Mouse (Mus musculus): ENCODE measurements around the gene Chl1. TPM values are rescaled to one million over a fixed set of nuclear protein-coding genes. Genes with fewer than 3 reads are reported as not detected.
A peak's percentile ranks its signal among the peaks of the same experiment; 100 is the strongest.

Chl1 gene
- polyA plus RNA-seq, 1 experiment = 51.9 TPM

- Histone ChIP-seq H3K4me1 (ENCODE audit: control insufficient read depth, insufficient read depth, low read length) (no peaks in the 10 kb centered on the region; the same call in 1 of the 2 replicates), H3K4me3 (replicated peaks; ENCODE audit: insufficient read depth, low read depth, low read length) (no peak overlapping the region), H3K27ac (ENCODE audit: insufficient read depth, low read length) (no peak overlapping the region), H3K27me3 (ENCODE audit: control insufficient read depth, insufficient read depth, low read length) (no peaks in the 10 kb centered on the region)
- 55% methylated on average over 4 of the region's 4 CpGs for WGBS
- DNase-seq = no peak
- TF ChIP-seq POLR2A (IDR thresholded peaks at IDR 0.05; ENCODE audit: borderline replicate concordance, insufficient read depth, low read length) = no peak
- no peak for TF ChIP-seq CTCF (IDR thresholded peaks at IDR 0.05; ENCODE audit: borderline replicate concordance, insufficient read depth, low read depth, low read length)
Observed at GRCm38 (mm10) chr6:103620880-103621279, 110.5 kb downstream of the Chl1 start.

GRCm38 (mm10) chr6:103622117-103622713 is 111.8 kb downstream of the Chl1 start:
- no peak for TF ChIP-seq CTCF (IDR thresholded peaks at IDR 0.05; ENCODE audit: borderline replicate concordance, insufficient read depth, low read depth, low read length)
- no peak for TF ChIP-seq POLR2A (IDR thresholded peaks at IDR 0.05; ENCODE audit: borderline replicate concordance, insufficient read depth, low read length)
- H3K4me3 ChIP-seq (replicated peaks; ENCODE audit: insufficient read depth, low read depth, low read length) = no peak overlapping the region
- 26% methylated on average over 3 of the region's 3 CpGs for WGBS
- H3K4me1 ChIP-seq (ENCODE audit: control insufficient read depth, insufficient read depth, low read length) = no peaks in the 10 kb centered on the region; the same call in 1 of the 2 replicates
- no peaks in the 10 kb centered on the region for H3K27me3 ChIP-seq (ENCODE audit: control insufficient read depth, insufficient read depth, low read length)
- no peak for DNase-seq
- no peak overlapping the region for H3K27ac ChIP-seq (ENCODE audit: insufficient read depth, low read length)

- H3K27ac ChIP-seq (ENCODE audit: insufficient read depth, low read length) = no peak overlapping the region
- TF ChIP-seq CTCF (IDR thresholded peaks at IDR 0.05; ENCODE audit: borderline replicate concordance, insufficient read depth, low read depth, low read length) = no peak
- TF ChIP-seq POLR2A (IDR thresholded peaks at IDR 0.05; ENCODE audit: borderline replicate concordance, insufficient read depth, low read length) = no peak
- H3K4me3 ChIP-seq (replicated peaks; ENCODE audit: insufficient read depth, low read depth, low read length) = no peak overlapping the region
- 20% methylated on average over 3 of the region's 3 CpGs for WGBS
- no peaks in the 10 kb centered on the region; the same call in 1 of the 2 replicates for H3K4me1 ChIP-seq (ENCODE audit: control insufficient read depth, insufficient read depth, low read length)
- H3K27me3 ChIP-seq (ENCODE audit: control insufficient read depth, insufficient read depth, low read length) = no peaks in the 10 kb centered on the region
- DNase-seq = peak in 1 of 2 experiments; percentile 14
Observed at GRCm38 (mm10) chr6:103632856-103633255, 122.5 kb downstream of the Chl1 start.

DNA sequence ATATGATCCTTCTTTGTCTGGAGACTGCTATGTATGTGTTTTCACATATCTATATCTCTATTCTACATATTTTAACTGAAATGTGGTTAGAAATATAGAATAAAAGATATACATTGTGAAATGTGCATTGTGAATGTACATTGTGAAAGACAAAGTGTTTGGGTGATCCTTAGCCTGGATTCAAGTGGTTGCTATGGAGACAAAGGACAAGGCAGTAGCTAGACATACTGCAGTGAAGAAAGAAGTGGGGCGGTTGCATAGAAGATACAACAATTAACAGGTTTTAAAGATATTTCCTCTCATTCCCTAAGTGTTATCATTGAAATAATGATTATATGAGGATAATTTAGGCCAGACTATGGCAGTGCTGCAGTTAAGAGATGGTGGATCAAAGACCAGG is 146.4 kb downstream of the Chl1 start:
- Histone ChIP-seq H3K4me1 (ENCODE audit: control insufficient read depth, insufficient read depth, low read length) (peaks cover 5% of the 10 kb centered on the region; the same call in 1 of the 2 replicates), H3K27ac (ENCODE audit: insufficient read depth, low read length) (no peak overlapping the region), H3K4me3 (replicated peaks; ENCODE audit: insufficient read depth, low read depth, low read length) (no peak overlapping the region), H3K27me3 (ENCODE audit: control insufficient read depth, insufficient read depth, low read length) (no peaks in the 10 kb centered on the region)
- 79% methylated on average over 1 of the region's 1 CpGs for WGBS
- DNase-seq = no peak
- no peak for TF ChIP-seq POLR2A (IDR thresholded peaks at IDR 0.05; ENCODE audit: borderline replicate concordance, insufficient read depth, low read length)
- TF ChIP-seq CTCF (IDR thresholded peaks at IDR 0.05; ENCODE audit: borderline replicate concordance, insufficient read depth, low read depth, low read length) = no peak

DNA sequence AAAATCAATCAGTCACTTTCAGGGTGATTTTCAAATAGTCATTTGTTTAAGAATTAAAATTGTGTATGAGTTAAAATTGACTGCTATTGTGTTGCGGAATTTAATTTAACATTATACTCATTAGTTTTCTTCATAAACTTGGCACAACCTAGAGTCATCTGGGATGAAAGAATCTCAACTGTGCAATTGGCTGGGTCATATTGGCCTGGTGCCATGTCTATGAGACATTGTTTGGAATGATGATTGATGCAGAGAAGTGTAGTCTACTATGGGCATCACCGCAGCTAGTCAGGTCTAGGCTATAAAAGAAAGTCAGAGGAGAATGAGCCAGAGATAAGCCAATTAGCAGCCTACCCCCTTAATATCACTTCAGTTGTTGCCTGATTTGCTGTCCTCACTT is 148.8 kb downstream of the Chl1 start:
- Histone ChIP-seq H3K27me3 (ENCODE audit: control insufficient read depth, insufficient read depth, low read length) (no peaks in the 10 kb centered on the region), H3K4me1 (ENCODE audit: control insufficient read depth, insufficient read depth, low read length) (peaks cover 5% of the 10 kb centered on the region; the same call in 1 of the 2 replicates), H3K4me3 (replicated peaks; ENCODE audit: insufficient read depth, low read depth, low read length) (no peak overlapping the region), H3K27ac (ENCODE audit: insufficient read depth, low read length) (no peak overlapping the region)
- 27% methylated on average over 2 of the region's 2 CpGs for WGBS
- DNase-seq = peak in 1 of 2 experiments; percentile 66
- TF ChIP-seq POLR2A (IDR thresholded peaks at IDR 0.05; ENCODE audit: borderline replicate concordance, insufficient read depth, low read length) = no peak
- TF ChIP-seq CTCF (IDR thresholded peaks at IDR 0.05; ENCODE audit: borderline replicate concordance, insufficient read depth, low read depth, low read length) = no peak

GRCm38 (mm10) chr6:103665206-103665605 is 154.8 kb downstream of the Chl1 start:
- Histone ChIP-seq H3K27ac (ENCODE audit: insufficient read depth, low read length) (no peak overlapping the region), H3K4me1 (ENCODE audit: control insufficient read depth, insufficient read depth, low read length) (no peaks in the 10 kb centered on the region), H3K27me3 (ENCODE audit: control insufficient read depth, insufficient read depth, low read length) (no peaks in the 10 kb centered on the region), H3K4me3 (replicated peaks; ENCODE audit: insufficient read depth, low read depth, low read length) (no peak overlapping the region)
- WGBS = 89% methylated on average over 2 of the region's 2 CpGs
- no peak for DNase-seq
- TF ChIP-seq POLR2A (IDR thresholded peaks at IDR 0.05; ENCODE audit: borderline replicate concordance, insufficient read depth, low read length) = no peak
- no peak for TF ChIP-seq CTCF (IDR thresholded peaks at IDR 0.05; ENCODE audit: borderline replicate concordance, insufficient read depth, low read depth, low read length)

GRCm38 (mm10) chr6:103665677-103666316 is 155.4 kb downstream of the Chl1 start:
- Histone ChIP-seq H3K27ac (ENCODE audit: insufficient read depth, low read length) (no peak overlapping the region), H3K4me1 (ENCODE audit: control insufficient read depth, insufficient read depth, low read length) (no peaks in the 10 kb centered on the region), H3K4me3 (replicated peaks; ENCODE audit: insufficient read depth, low read depth, low read length) (no peak overlapping the region), H3K27me3 (ENCODE audit: control insufficient read depth, insufficient read depth, low read length) (no peaks in the 10 kb centered on the region)
- DNase-seq = no peak
- 72% methylated on average over 9 of the region's 9 CpGs for WGBS
- TF ChIP-seq CTCF (IDR thresholded peaks at IDR 0.05; ENCODE audit: borderline replicate concordance, insufficient read depth, low read depth, low read length) (no peak), POLR2A (IDR thresholded peaks at IDR 0.05; ENCODE audit: borderline replicate concordance, insufficient read depth, low read length) (no peak)

- peak; percentile 81 to 96 for DNase-seq
- WGBS = 36% methylated on average over 3 of the region's 3 CpGs
- H3K27ac ChIP-seq (ENCODE audit: insufficient read depth, low read length) = peak overlapping the region; percentile 87; the same call in 1 of the 2 replicates
Observed at GRCm38 (mm10) chr6:103673111-103673510, 162.7 kb downstream of the Chl1 start.

More at GRCm38 (mm10) chr6:103673111-103673510, 162.7 kb downstream of the Chl1 start:
- no peak for TF ChIP-seq CTCF (IDR thresholded peaks at IDR 0.05; ENCODE audit: borderline replicate concordance, insufficient read depth, low read depth, low read length)
- TF ChIP-seq POLR2A (IDR thresholded peaks at IDR 0.05; ENCODE audit: borderline replicate concordance, insufficient read depth, low read length) = no peak
- H3K4me1 ChIP-seq (ENCODE audit: control insufficient read depth, insufficient read depth, low read length) = peaks cover 11% of the 10 kb centered on the region; the same call in 1 of the 2 replicates
- H3K4me3 ChIP-seq (replicated peaks; ENCODE audit: insufficient read depth, low read depth, low read length) = no peak overlapping the region
- H3K27me3 ChIP-seq (ENCODE audit: control insufficient read depth, insufficient read depth, low read length) = no peaks in the 10 kb centered on the region

All from cerebellum, adult 2 months (tissue).